Mouse (Mus musculus): ENCODE data around the gene D11Wsu47e.

D11Wsu47e gene

DNA sequence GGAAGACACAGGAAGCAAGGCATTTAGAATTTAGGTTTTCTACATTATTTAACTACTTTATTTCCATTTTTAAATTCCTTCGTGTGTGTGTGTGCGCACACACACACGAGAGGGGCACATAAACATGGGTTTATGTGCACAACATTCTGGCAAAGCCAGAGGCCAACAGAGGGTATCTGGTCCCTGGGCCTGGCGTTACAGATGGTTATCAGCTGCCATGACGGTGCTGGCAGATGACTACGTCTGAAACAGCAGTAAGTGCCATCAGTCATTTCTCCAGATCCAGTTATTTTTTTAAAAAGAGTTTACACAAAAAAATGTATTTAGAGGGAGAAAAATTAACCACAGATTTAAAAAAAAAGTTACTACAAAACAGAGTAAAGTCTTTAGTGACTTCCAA is 18.0 kb upstream of the D11Wsu47e start:
- DNase-seq (ENCODE audit: low spot score in 2 of 2) = no peak

DNA sequence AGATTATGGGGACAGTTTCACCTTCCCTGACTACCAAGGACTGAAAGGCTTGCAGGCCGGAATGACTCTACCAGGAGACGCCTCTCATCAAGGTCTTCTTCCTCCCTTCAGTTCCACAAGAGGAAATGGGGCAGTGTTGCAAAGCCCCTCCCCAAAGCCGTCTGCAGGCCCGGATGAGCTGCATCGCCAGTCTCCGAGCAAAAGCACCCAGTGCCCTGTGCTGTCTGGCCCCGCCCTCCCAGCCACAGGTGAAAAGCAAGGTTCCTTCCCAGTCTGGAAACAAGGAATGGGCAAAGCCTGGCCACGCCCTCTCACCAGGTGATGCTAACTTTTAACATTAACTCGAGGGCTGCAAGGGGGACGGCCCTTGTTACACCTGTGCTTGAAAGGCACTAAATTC is 17.6 kb upstream of the D11Wsu47e start:
- DNase-seq (ENCODE audit: low spot score in 2 of 2) = no peak

DNA sequence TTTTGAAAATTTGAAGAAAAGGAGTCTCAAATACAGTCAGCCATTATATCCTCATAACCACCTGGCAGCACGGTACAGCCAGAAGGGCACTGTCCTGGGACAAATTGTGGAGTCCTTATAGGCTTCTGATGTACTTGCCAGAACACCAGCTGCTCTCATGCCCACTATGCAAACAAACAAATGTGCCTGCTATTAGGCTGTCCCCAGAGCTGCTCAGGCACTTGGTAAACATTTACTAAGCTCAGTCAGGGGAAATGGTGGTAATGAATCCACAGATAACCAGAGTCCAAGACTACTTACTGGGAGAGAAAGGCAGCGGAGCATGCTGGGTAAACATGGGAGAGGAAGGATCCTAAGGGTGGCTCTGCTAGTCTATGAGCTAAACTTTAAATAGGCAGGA is 17.1 kb upstream of the D11Wsu47e start:
- DNase-seq (ENCODE audit: low spot score in 2 of 2) = no peak

- no peak for DNase-seq (ENCODE audit: low spot score in 2 of 2)
Observed at GRCm38 (mm10) chr11:113667704-113668103, 16.5 kb upstream of the D11Wsu47e start.

DNA sequence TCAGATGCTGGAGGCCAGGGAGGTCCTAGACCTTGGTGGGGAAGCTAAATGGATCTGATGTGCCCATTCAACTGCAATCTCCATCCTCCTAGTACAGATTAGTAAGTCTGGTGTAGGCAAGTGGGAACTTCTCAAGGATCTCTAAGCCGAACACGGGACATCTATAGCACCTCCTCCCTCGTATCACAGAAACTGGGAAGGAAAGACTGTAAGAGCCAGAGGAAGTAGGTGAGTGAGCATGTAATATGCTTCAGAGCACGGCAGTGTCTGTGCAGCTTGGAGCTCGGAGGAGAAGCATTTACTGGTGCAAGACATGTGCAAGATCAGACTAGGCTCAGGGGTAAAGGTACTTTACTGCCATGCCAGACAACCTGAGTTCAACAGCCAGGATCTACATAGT is 15.4 kb upstream of the D11Wsu47e start:
- no peak for DNase-seq (ENCODE audit: low spot score in 2 of 2)

- DNase-seq (ENCODE audit: low spot score in 2 of 2) = no peak
Observed at GRCm38 (mm10) chr11:113669711-113670110, 14.5 kb upstream of the D11Wsu47e start.

DNA sequence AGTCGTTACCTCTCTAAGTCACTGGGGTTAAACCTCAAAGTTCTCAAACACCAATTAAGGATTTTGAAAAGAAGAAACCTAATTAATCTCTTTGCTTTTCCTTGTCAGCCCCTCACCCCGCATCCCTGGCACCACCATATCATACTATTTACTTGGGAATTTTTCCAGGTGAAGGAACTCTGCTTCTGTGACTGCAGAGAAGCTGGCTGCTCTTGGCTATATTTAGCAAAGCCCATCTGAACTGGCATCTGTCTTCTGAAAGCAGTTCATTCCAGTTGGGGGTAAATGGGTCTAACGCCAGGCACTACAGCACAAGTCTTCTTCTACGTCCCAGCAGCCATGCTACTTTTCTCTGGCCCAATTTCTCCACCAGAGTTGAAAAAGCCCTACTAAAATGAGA is 10.6 kb upstream of the D11Wsu47e start:
- DNase-seq (ENCODE audit: low spot score in 2 of 2) = no peak

DNA sequence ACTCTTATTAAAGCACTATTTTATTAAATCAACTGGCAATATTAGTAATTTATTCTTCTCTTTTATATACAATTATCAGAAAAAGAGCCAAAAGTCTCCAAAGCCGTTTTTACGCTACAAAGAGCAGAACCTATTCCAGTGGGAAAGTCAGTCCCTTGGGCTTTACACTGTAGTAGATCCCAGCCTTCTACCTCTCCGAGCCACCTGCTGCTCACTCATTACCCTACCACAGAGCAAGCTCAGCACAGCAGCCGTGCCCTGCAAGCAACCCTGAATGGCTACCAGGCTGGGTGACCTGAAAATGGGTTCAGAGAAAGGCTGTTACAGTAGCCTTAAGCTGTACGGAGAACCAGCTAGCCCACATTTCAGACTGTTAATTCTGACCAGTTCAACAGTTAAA is 9.6 kb upstream of the D11Wsu47e start:
- no peak for DNase-seq (ENCODE audit: low spot score in 2 of 2)

DNA sequence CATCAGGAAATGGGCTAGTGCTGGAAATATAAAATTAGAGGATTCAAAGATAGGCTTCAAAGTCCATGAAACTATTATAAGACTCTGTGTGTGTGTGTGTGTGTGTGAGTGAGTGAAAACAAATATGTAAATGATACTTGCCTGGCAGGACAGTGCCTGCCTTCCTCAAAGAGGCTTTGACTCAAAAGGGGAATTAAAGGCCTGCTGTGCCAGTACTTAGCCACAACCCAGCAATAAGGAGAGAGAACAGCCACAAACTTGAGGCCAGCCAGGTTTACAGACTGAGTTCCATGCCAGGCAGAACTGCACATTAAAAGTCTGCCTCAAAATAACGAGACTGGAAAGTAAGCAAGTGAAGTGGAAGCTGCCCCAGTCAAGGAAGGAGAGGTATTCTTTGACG is 7.4 kb upstream of the D11Wsu47e start:
- DNase-seq (ENCODE audit: low spot score in 2 of 2) = no peak

GRCm38 (mm10) chr11:113677378-113677777 is 6.8 kb upstream of the D11Wsu47e start:
- no peak for DNase-seq (ENCODE audit: low spot score in 2 of 2)

- no peak for DNase-seq (ENCODE audit: low spot score in 2 of 2)
Observed at GRCm38 (mm10) chr11:113678373-113678772, 5.8 kb upstream of the D11Wsu47e start.

GRCm38 (mm10) chr11:113680954-113681353 is 3.3 kb upstream of the D11Wsu47e start:
- no peak for DNase-seq (ENCODE audit: low spot score in 2 of 2)

DNA sequence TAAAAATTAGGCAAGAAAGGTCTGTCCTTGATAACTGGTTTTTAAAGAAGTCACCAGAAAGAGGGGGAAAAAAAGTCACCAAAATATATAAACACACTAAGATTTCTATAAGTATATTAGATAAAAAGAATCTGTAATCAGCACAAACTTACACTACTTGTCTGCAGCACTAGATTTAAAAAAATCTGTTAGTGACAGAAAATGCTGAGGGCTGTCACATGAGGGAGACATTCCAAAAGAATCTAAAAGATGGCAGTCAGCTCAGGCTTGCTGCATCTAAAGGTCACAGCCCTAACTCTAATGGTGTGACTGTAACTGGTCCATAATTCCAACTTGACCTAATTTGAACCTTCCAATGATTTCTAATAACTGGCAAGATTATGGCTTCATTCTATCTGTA is 2.2 kb upstream of the D11Wsu47e start:
- DNase-seq (ENCODE audit: low spot score in 2 of 2) = no peak

DNA sequence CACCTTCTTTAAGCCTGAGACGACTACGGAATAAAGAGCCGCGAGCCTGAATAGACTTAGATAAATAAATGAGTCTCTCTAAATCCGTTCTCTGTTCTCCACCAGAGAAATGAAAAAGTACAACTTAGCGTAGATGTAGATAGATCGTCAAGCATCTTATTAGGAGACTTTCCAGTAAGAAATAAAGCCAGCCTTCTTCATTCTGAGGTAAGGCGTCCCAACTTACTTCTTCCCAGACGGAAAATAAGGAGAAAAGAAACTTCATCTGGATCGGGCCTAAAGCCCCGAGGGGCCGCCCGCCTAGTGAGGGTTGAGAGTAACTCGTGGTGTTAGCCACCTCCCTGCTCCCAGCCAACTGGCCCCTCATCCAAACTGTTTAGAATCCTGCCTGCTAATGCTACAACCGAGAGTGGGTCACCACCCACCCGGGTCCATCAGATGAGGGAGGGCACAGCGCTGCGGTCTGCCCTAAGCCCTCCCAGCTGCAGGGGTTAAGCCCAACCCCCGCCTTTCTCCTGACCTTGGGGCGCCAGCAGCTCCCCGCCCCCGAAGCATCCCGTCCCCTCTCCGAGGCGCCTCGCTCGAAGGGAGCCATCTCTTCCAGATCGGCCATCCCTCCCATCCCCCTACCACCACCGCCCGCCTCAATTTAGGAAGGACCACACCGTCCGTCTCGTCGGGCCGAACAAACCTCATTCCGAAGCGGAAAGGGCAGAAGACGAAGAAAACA is 1.1 kb upstream of the D11Wsu47e start:
- DNase-seq (ENCODE audit: low spot score in 2 of 2) = peak in 1 of 2 experiments; percentile 62

DNA sequence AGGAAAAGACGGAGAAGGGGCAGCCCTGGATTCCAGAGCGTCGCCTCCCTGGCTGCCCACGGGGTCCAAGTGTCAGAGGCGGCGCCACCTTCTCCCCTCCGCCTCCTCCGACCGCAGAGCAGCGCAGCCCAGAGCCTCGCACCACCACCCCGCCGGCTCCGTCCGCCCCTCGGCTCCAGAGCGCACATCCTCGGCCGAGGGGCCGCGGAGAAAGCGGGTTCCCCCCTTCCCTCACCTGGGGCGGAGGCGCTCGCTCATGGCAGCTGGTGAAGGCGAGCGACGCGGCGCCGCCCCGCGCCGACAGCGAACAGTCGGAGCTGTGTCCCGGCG is 620 bp upstream of the D11Wsu47e start:
- peak in 1 of 2 experiments; percentile 30 for DNase-seq (ENCODE audit: low spot score in 2 of 2)

- no peak for DNase-seq (ENCODE audit: low spot score in 2 of 2)
Observed at GRCm38 (mm10) chr11:113684707-113685426, 655 bp downstream of the D11Wsu47e start.

DNA sequence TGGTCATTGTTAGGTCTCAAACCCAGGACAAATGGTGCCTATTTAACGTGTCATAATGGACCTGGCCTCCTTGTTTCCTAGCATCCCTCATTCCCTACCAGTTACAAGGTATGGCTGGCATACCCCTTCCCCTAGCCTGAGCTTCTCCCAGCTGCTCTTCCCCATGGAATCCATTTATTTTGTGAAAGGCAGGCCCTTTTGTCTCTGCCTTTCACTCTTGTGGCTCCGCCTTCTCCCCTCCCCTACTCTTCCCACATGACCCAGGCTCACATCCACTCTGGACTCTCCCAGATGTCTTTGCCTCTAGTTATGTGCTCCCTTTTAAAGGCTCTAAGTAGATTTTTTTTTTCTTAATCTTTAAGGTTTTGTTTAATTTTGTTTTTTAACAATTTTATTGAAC is 2.8 kb downstream of the D11Wsu47e start:
- no peak for DNase-seq (ENCODE audit: low spot score in 2 of 2)

DNA sequence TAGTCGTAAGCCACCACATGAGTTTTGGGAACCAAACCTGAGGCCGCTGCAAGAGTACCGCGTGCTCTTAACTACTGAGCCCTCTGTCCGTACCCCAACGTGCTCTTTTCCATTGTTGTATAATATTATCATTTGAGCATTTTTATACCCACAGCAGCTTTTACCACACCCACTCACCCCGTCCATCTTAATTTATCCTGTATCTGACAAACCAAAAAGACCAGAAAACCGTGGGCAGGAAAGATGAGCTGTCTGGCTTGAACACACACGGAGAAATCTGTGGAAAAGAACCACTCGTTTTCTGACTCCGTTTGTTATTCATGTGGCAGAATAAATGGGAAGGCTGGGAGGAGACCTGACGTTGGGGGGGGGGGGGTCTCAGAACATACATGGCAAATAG is 6.3 kb downstream of the D11Wsu47e start:
- DNase-seq (ENCODE audit: low spot score in 2 of 2) = no peak

GRCm38 (mm10) chr11:113691318-113691717 is 7.1 kb downstream of the D11Wsu47e start:
- DNase-seq (ENCODE audit: low spot score in 2 of 2) = no peak

DNA sequence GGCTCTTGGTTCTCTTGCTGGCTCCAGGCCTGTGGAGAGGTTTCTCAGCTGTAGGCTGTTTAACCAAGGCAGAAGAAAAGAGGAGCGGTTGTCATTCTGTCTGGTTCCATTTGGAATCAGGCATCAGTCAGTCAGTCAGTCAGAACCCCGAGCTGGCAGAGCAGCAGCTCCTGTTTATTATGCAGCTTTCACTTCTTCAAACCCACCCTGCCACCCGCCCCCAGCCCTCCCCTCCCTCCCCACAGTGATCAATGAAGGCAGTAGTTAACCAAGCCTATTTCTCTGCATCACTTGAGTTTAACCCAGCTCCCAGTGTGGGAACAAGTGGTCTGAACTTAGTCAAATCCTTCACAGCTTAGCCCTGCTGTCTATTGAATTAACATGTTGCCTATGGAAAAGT is 7.6 kb downstream of the D11Wsu47e start:
- DNase-seq (ENCODE audit: low spot score in 2 of 2) = no peak

DNA sequence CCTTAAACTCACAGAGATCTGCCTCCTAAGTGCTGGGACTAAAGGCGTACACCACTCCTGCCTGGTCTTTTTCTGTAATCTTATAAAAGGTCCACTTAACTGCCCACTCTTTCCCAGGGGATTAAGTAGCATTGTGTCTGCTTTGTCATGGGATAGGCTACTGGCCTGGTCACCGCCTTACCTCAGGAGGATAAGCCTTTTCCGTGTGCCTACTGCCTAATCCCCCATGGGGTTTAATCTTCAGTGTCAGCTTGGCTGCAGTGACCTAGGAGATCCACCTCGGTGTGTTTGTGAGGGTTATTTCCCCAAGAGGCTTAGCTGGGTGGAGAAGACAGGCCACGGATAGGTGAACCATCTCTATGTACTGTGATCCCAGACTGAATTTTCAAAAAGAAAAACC is 13.4 kb downstream of the D11Wsu47e start:
- no peak for DNase-seq (ENCODE audit: low spot score in 2 of 2)

DNA sequence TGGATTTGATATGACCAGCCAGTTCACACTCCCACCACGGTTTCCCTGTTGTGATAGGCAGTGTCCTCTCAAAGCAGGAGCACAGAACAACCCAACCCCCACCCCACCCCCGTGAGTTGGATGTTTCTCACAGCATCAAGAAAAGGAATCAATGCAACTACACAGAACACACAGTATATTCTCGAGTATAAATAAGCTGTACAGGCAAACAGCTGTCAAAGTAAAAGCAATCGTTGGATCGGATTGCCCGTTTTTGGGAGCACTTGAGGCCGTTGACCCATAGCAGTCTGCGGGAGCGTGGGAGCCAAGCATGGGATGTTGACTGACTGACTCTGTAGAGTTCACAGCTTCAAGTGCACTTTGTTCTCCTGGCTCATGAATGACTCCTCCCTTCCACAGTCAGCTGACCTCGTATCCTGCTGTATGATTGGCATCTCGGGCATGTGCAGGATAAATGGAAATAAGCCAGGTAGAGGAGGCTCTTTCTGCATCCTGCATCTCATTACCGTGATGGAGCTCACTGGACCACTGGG is 13.9 kb downstream of the D11Wsu47e start:
- no peak for DNase-seq (ENCODE audit: low spot score in 2 of 2)

DNA sequence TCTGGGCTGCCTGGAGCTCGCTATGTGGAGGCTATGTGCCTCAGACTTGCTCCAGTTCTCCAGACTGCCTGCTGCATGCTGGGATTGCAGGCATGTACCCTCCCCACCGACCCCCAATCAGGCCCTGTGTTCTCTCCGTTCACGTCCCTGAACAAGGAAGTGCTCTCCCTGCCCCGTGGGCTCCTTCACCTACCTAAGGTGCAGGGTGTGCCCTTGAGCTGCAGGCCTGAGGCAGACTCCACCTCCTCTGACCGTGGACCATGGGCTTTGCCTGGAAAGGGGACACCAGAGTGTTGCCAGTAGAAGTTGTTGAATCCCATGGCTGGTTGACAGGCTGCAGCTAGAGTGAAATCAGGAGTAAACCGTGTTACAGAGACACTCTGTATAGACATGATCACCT is 15.4 kb downstream of the D11Wsu47e start:
- no peak for DNase-seq (ENCODE audit: low spot score in 2 of 2)

Data from urinary bladder, postnatal 4 days (tissue).